In genomic region chr11:69095511-69096231, GRCm38 (mm10) we compare ENCODE assay signal across 8 mouse cellular contexts. TPM values are rescaled to one million over a fixed set of nuclear protein-coding genes. Genes with fewer than 3 reads are reported as not detected.
DNase-seq lines count a peak whose midpoint lies in the region; TF ChIP-seq lines count a peak whose summit lies in the region.

No protein-coding gene starts in this region.

- peak; percentile 5 for DNase-seq in right cerebral cortex, postnatal 4 days
- DNase-seq in right cerebral cortex, adult 2 months (ENCODE audit: low spot score in 2 of 2): no peak
- DNase-seq in embryonic facial prominence, embryonic 10.5 days (ENCODE audit: low spot score): peak; percentile 35
- DNase-seq in hindbrain, embryonic 10.5 days (ENCODE audit: low spot score): no peak
- peak; percentile 58 for DNase-seq in liver, adult 2 months (ENCODE audit: extremely low read depth, low read depth, low spot score)
- DNase-seq in natural killer cell, adult 2 months (ENCODE audit: low spot score in 2 of 2): peak; percentile 40 to 65
- no peak for DNase-seq in frontal cortex, postnatal 25 days (ENCODE audit: low spot score in 2 of 2)
- DNase-seq in right cerebral cortex, postnatal 14 days: no peak

- H3K27me3 ChIP-seq in embryonic facial prominence, embryonic 10.5 days (replicated peaks; ENCODE audit: low read depth, poor library complexity, severe bottlenecking): no peaks in the 10 kb centered on the region
- H3K27me3 ChIP-seq in hindbrain, embryonic 10.5 days (ENCODE audit: insufficient read depth, poor library complexity, severe bottlenecking): no peaks in the 10 kb centered on the region
- no peaks in the 10 kb centered on the region for H3K27me3 ChIP-seq in liver, adult 2 months (ENCODE audit: control insufficient read depth, insufficient read depth, low read length)

- peaks cover 65% of the 10 kb centered on the region for H3K4me1 ChIP-seq in embryonic facial prominence, embryonic 10.5 days
- H3K4me1 ChIP-seq in hindbrain, embryonic 10.5 days (replicated peaks): peaks cover 74% of the 10 kb centered on the region
- H3K4me1 ChIP-seq in liver, adult 2 months (ENCODE audit: control insufficient read depth, insufficient read depth, low read length): peaks cover 18% of the 10 kb centered on the region

- no peaks in the 10 kb centered on the region for H3K9me3 ChIP-seq in embryonic facial prominence, embryonic 10.5 days
- no peaks in the 10 kb centered on the region for H3K9me3 ChIP-seq in hindbrain, embryonic 10.5 days

- H3K4me3 ChIP-seq in embryonic facial prominence, embryonic 10.5 days: peak overlapping the region; percentile 72
- peak overlapping the region; percentile 71 for H3K4me3 ChIP-seq in hindbrain, embryonic 10.5 days
- peak overlapping the region; percentile 82 for H3K4me3 ChIP-seq in liver, adult 2 months (ENCODE audit: insufficient read depth, low read depth, low read length)

- peaks cover 7% of the 10 kb centered on the region; the same call in 1 of the 2 replicates for H3K79me2 ChIP-seq in liver, adult 2 months (ENCODE audit: control insufficient read depth, insufficient read depth, low read length)

- no peak for TF ChIP-seq POLR2A in liver, adult 2 months (IDR thresholded peaks at IDR 0.05; ENCODE audit: extremely low read depth, insufficient read depth, low read length)

- 3% methylated on average over 27 of the region's 27 CpGs for WGBS in embryonic facial prominence, embryonic 10.5 days
- WGBS in hindbrain, embryonic 10.5 days: 4% methylated on average over 27 of the region's 27 CpGs
- WGBS in liver, adult 2 months: under 1% methylated on average over 27 of the region's 27 CpGs

- no peak for TF ChIP-seq CTCF in liver, adult 2 months (IDR thresholded peaks at IDR 0.05; ENCODE audit: low read depth, low read length)

- peak overlapping the region; percentile 88 for H3K9ac ChIP-seq in liver, adult 2 months (ENCODE audit: low read depth, low read length)

- peaks cover 23% of the 10 kb centered on the region for H3K36me3 ChIP-seq in embryonic facial prominence, embryonic 10.5 days (replicated peaks)
- H3K36me3 ChIP-seq in hindbrain, embryonic 10.5 days: peaks cover 22% of the 10 kb centered on the region
- peaks cover 3% of the 10 kb centered on the region; the same call in 1 of the 2 replicates for H3K36me3 ChIP-seq in liver, adult 2 months (ENCODE audit: control insufficient read depth, insufficient read depth, low read length)

- peak overlapping the region; percentile 77 for H3K27ac ChIP-seq in embryonic facial prominence, embryonic 10.5 days (replicated peaks)
- H3K27ac ChIP-seq in hindbrain, embryonic 10.5 days: peak overlapping the region; percentile 77
- H3K27ac ChIP-seq in liver, adult 2 months (replicated peaks; ENCODE audit: insufficient read depth, low read depth, low read length): peak overlapping the region; percentile 98

RNA-seq across cellular contexts. Expression of gene Per1, which starts 0.7 kb away (rescaled TPM):
- 6.1 and 7.3 TPM in 2 replicates for polyA plus RNA-seq in embryonic facial prominence, embryonic 10.5 days (2016; fragmentation: Nextera tagmentation; extraction: Ambion mirVana)
- polyA plus RNA-seq in hindbrain, embryonic 10.5 days (2016; fragmentation: Nextera tagmentation; extraction: Ambion mirVana): 7.8 and 9.8 TPM in 2 replicates
- 8.0 and 9.0 TPM in 2 replicates for total RNA-seq in liver, adult 2 months (2014; rRNA removed)
- polyA plus RNA-seq in liver, adult 2 months (2012; rRNA removed): 4.6 and 6.9 TPM in 2 replicates

RNA-seq across cellular contexts. Expression of gene Vamp2, which starts 7.4 kb away (rescaled TPM):
- 60.9 and 70.0 TPM in 2 replicates for polyA plus RNA-seq in embryonic facial prominence, embryonic 10.5 days (2016; fragmentation: Nextera tagmentation; extraction: Ambion mirVana)
- 67.1 and 108 TPM in 2 replicates for polyA plus RNA-seq in hindbrain, embryonic 10.5 days (2016; fragmentation: Nextera tagmentation; extraction: Ambion mirVana)
- total RNA-seq in liver, adult 2 months (2014; rRNA removed): 5.2 and 6.4 TPM in 2 replicates
- 21.7 and 36.9 TPM in 2 replicates for polyA plus RNA-seq in liver, adult 2 months (2012; rRNA removed)

RNA-seq across cellular contexts. Expression of gene Hes7, which starts 24.5 kb away (rescaled TPM):
- polyA plus RNA-seq in embryonic facial prominence, embryonic 10.5 days (2016; fragmentation: Nextera tagmentation; extraction: Ambion mirVana): 0.16 and 0.36 TPM in 2 replicates
- polyA plus RNA-seq in hindbrain, embryonic 10.5 days (2016; fragmentation: Nextera tagmentation; extraction: Ambion mirVana): 0.14 and 0.48 TPM in 2 replicates
- not detected in 2 replicates for total RNA-seq in liver, adult 2 months (2014; rRNA removed)
- polyA plus RNA-seq in liver, adult 2 months (2012; rRNA removed): 0.05 TPM in 1 of 2 replicates, not detected in the other

RNA-seq across cellular contexts. Expression of gene Tmem107, which starts 25.1 kb away (rescaled TPM):
- 41.0 and 44.5 TPM in 2 replicates for polyA plus RNA-seq in embryonic facial prominence, embryonic 10.5 days (2016; fragmentation: Nextera tagmentation; extraction: Ambion mirVana)
- polyA plus RNA-seq in hindbrain, embryonic 10.5 days (2016; fragmentation: Nextera tagmentation; extraction: Ambion mirVana): 56.6 and 57.6 TPM in 2 replicates
- total RNA-seq in liver, adult 2 months (2014; rRNA removed): 1.8 and 2.2 TPM in 2 replicates
- polyA plus RNA-seq in liver, adult 2 months (2012; rRNA removed): 3.3 and 4.7 TPM in 2 replicates

RNA-seq across cellular contexts. Expression of gene 9130213A22Rik, which starts 26.7 kb away (rescaled TPM):
- polyA plus RNA-seq in embryonic facial prominence, embryonic 10.5 days (2016; fragmentation: Nextera tagmentation; extraction: Ambion mirVana): 0.12 TPM in 1 of 2 replicates, not detected in the other
- polyA plus RNA-seq in hindbrain, embryonic 10.5 days (2016; fragmentation: Nextera tagmentation; extraction: Ambion mirVana): 0.13 TPM in 1 of 2 replicates, not detected in the other
- total RNA-seq in liver, adult 2 months (2014; rRNA removed): 0.13 TPM in 1 of 2 replicates, not detected in the other
- 0.05 and 0.10 TPM in 2 replicates for polyA plus RNA-seq in liver, adult 2 months (2012; rRNA removed)

Comparison
In these comparisons a context has a peak if more than half of its experiments do, and no peak if none do; other contexts are left out.
1. DNase-seq: peak in right cerebral cortex, postnatal 4 days (single experiment), embryonic facial prominence, embryonic 10.5 days (single experiment), liver, adult 2 months (single experiment) and natural killer cell, adult 2 months (2 of 2); none in right cerebral cortex, adult 2 months (0 of 2), hindbrain, embryonic 10.5 days (single experiment), frontal cortex, postnatal 25 days (0 of 2) and right cerebral cortex, postnatal 14 days (single experiment).
2. Peak in every context shown above with its lines, with median percentiles within 50 percentile points of each other: H3K27ac ChIP-seq and H3K4me3 ChIP-seq.